Mouse (Mus musculus) liver, postnatal 0 days (tissue): ENCODE results near the gene Galnt10.
A peak's percentile ranks its signal among the peaks of the same experiment; 100 is the strongest.

Experiments
- CTCF ChIP-seq: sonication (generic); IDR thresholded peaks from 2 replicates; pipeline ENCODE4 v1.5.1; 2016; ENCODE audit warnings: antibody characterized with exemption, low read depth
- EP300 ChIP-seq: IDR thresholded peaks from 2 replicates; pipeline ENCODE4 v1.6.1; 2016; ENCODE audit warnings: antibody characterized with exemption, low read depth, mild to moderate bottlenecking

DNA sequence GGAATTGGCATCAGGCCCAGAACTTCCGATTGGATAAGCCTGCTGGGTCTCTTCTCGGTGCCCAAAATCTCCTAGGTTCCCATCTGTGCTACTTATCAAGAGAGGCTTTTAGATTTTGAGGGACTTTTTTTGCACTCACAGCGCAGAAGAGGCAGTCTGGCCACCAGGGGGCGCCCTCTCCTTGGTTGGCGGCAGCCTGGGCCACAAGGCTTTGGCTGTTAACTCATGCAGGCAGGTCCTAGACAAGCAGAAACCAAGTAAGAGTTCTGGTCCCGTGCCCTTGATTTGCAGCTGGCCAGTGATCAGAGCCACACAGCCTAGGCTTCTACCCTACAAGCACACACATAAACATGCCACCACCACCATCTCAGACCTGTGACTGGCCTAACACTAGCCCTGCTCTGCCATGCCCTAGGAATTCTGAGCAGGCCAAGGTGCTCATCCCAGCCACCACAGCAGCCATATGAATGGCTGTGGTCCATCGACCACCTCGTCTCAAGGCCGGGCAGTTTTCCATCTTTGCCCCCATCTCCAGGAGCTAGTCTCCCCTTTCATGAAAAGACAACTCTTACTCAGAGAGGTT is 174.8 kb downstream of the Galnt10 start:
- TF ChIP-seq CTCF, result peak; percentile 93
- TF ChIP-seq EP300, result no peak
